Mouse (Mus musculus): ENCODE results near the gene Smc5.

The Smc5 gene

GRCm38 (mm10) chr19:23188986-23189385, 84.7 kb downstream of the Smc5 start:
- no peak for DNase-seq

GRCm38 (mm10) chr19:23187732-23188131, 86.0 kb downstream of the Smc5 start:
- no peak for DNase-seq

GRCm38 (mm10) chr19:23184068-23184467, 89.6 kb downstream of the Smc5 start:
- DNase-seq: no peak

- DNase-seq: no peak
Measured at GRCm38 (mm10) chr19:23183493-23183892, 90.2 kb downstream of the Smc5 start.

GRCm38 (mm10) chr19:23178533-23178932, 95.2 kb downstream of the Smc5 start:
- no peak for DNase-seq

- DNase-seq: no peak
Measured at GRCm38 (mm10) chr19:23175511-23175910, 98.2 kb downstream of the Smc5 start.

- DNase-seq: no peak
Measured at GRCm38 (mm10) chr19:23175090-23175489, 98.6 kb downstream of the Smc5 start.

GRCm38 (mm10) chr19:23171136-23171535, 102.6 kb downstream of the Smc5 start:
- no peak for DNase-seq

- DNase-seq: no peak
Measured at GRCm38 (mm10) chr19:23170476-23170875, 103.2 kb downstream of the Smc5 start.

GRCm38 (mm10) chr19:23169659-23170050, 104.0 kb downstream of the Smc5 start:
- no peak for DNase-seq

GRCm38 (mm10) chr19:23168899-23169658, 104.6 kb downstream of the Smc5 start:
- DNase-seq: no peak

- no peak for DNase-seq
Measured at GRCm38 (mm10) chr19:23166550-23167284, 107.0 kb downstream of the Smc5 start.

- no peak for DNase-seq
Measured at GRCm38 (mm10) chr19:23164651-23165240, 109.0 kb downstream of the Smc5 start.

- DNase-seq: no peak
Measured at GRCm38 (mm10) chr19:23163361-23163760, 110.3 kb downstream of the Smc5 start.

- DNase-seq: no peak
Measured at GRCm38 (mm10) chr19:23162877-23163276, 110.8 kb downstream of the Smc5 start.

- no peak for DNase-seq
Measured at GRCm38 (mm10) chr19:23162387-23162809, 111.3 kb downstream of the Smc5 start.

- no peak for DNase-seq
Measured at GRCm38 (mm10) chr19:23159780-23160395, 113.8 kb downstream of the Smc5 start.
